Comparison of ENCODE assay signal across 14 mouse cellular contexts in genomic region chr13:75738957-75739356, GRCm38 (mm10). TPM values are rescaled to one million over a fixed set of nuclear protein-coding genes. Genes with fewer than 3 reads are reported as not detected.
DNase-seq lines count a peak whose midpoint lies in the region; ATAC-seq and TF ChIP-seq lines count a peak whose summit lies in the region.
"Had no signal": no experiment of that assay in that cellular context is flagged by ENCODE, and none has a peak within 500 bp of the region (broad histone marks: within the 10 kb centered on the region; RNA-seq: fewer than 3 reads in every experiment).

No protein-coding gene starts in this region.

- no peak overlapping the region for H3K4me3 ChIP-seq in kidney, embryonic 14.5 days (ENCODE audit: low read length)
- H3K4me3 ChIP-seq in bone marrow macrophage, adult 2 months (ENCODE audit: insufficient read depth, low read length), result peak overlapping the region; percentile 9; the same call in 1 of the 2 replicates
- no peak overlapping the region for H3K4me3 ChIP-seq in myocyte
- H3K4me3 ChIP-seq: embryonic facial prominence, embryonic 10.5 days; heart, embryonic 15.5 days; limb, embryonic 15.5 days had no signal

- H3K27me3 ChIP-seq in kidney, embryonic 14.5 days (ENCODE audit: control insufficient read depth, insufficient read depth, low read length), result no peaks in the 10 kb centered on the region
- no peaks in the 10 kb centered on the region for H3K27me3 ChIP-seq in myocyte (ENCODE audit: control insufficient read depth, insufficient read depth, insufficient read length)
- H3K27me3 ChIP-seq: heart, embryonic 15.5 days; limb, embryonic 15.5 days had no signal

- DNase-seq in kidney, postnatal 36 days, result no peak
- peak; percentile 70 for DNase-seq in liver
- no peak for DNase-seq in embryo, embryonic 10.5 days (ENCODE audit: low spot score)
- no peak for DNase-seq in B cell, adult 2 months
- DNase-seq in kidney, postnatal 14 days, result no peak
- DNase-seq: forebrain, postnatal 0 days; kidney, adult 9 months; layer of hippocampus, postnatal 36 days had no signal

- 0 out of 2 replicates have a peak, but pooled peaks cover 5% of the 10 kb centered on the region for H3K4me1 ChIP-seq in kidney, embryonic 14.5 days (ENCODE audit: control insufficient read depth, insufficient read depth, low read length)
- H3K4me1 ChIP-seq in bone marrow macrophage, adult 2 months (ENCODE audit: control insufficient read depth, insufficient read depth, low read length), result peaks cover 40% of the 10 kb centered on the region

- no peak overlapping the region for H3K9ac ChIP-seq in kidney, embryonic 14.5 days (ENCODE audit: low read depth, low read length)
- H3K9ac ChIP-seq: forebrain, postnatal 0 days; heart, embryonic 15.5 days; limb, embryonic 15.5 days had no signal

- TF ChIP-seq CTCF in bone marrow macrophage, adult 2 months (IDR thresholded peaks at IDR 0.05; ENCODE audit: low read depth, low read length), result no peak

- no peak overlapping the region for H3K4me2 ChIP-seq in kidney, embryonic 14.5 days (replicated peaks; ENCODE audit: low read depth, low read length)
- H3K4me2 ChIP-seq in myocyte (ENCODE audit: low read depth), result peak overlapping the region; percentile 39
- H3K4me2 ChIP-seq: heart, embryonic 15.5 days; limb, embryonic 15.5 days had no signal

- H3K27ac ChIP-seq in kidney, embryonic 14.5 days (ENCODE audit: low read depth, low read length), result no peak overlapping the region
- H3K27ac ChIP-seq in bone marrow macrophage, adult 2 months (ENCODE audit: insufficient read depth, low read depth, low read length), result peak overlapping the region; percentile 39
- H3K27ac ChIP-seq: embryonic facial prominence, embryonic 10.5 days; heart, embryonic 15.5 days; limb, embryonic 15.5 days had no signal

- peaks cover 12% of the 10 kb centered on the region for H3K79me2 ChIP-seq in myocyte (ENCODE audit: control insufficient read depth, insufficient read depth)

- WGBS in kidney, embryonic 14.5 days, result 34% methylated on average over 3 of the region's 3 CpGs

- no peaks in the 10 kb centered on the region for H3K36me3 ChIP-seq in kidney, embryonic 14.5 days (ENCODE audit: control insufficient read depth, insufficient read depth, low read length)
- no peaks in the 10 kb centered on the region for H3K36me3 ChIP-seq in myocyte (ENCODE audit: control insufficient read depth, insufficient read depth)
- H3K36me3 ChIP-seq: embryonic facial prominence, embryonic 10.5 days; heart, embryonic 15.5 days; limb, embryonic 15.5 days had no signal

- H3K9me3 ChIP-seq in kidney, embryonic 14.5 days (ENCODE audit: control insufficient read depth, low read length), result no peaks in the 10 kb centered on the region
- H3K9me3 ChIP-seq: embryonic facial prominence, embryonic 10.5 days; heart, embryonic 15.5 days; limb, embryonic 15.5 days had no signal

- ATAC-seq in kidney, embryonic 14.5 days (ENCODE audit: low FRiP score, low TSS enrichment), result peak; percentile 57
- ATAC-seq: forebrain, postnatal 0 days had no signal

- no peak overlapping the region for H3ac ChIP-seq in myocyte (ENCODE audit: control insufficient read depth, insufficient read length)

- TF ChIP-seq POLR2A in bone marrow macrophage, adult 2 months (IDR thresholded peaks at IDR 0.05; ENCODE audit: borderline replicate concordance, low read depth, low read length), result no peak
- TF ChIP-seq POLR2A in myocyte (IDR thresholded peaks at IDR 0.05; ENCODE audit: insufficient read length, low read depth), result no peak

TF ChIP-seq in myocyte, 11 proteins besides CTCF, POLR2A, EP300 and RAD21:
- TF ChIP-seq TCF3 (IDR thresholded peaks at IDR 0.05; ENCODE audit: insufficient read length, low read depth) (no peak), MYOG (IDR thresholded peaks at IDR 0.05; ENCODE audit: control insufficient read depth in 1 of 3, insufficient read depth in 1 of 3, insufficient read length in 2 of 3, low read depth in 2 of 3) (no peak), MYOD1 (IDR thresholded peaks at IDR 0.05; ENCODE audit: control insufficient read depth in 1 of 3, insufficient read length in 2 of 3, low read depth in 2 of 3) (no peak), REST (IDR thresholded peaks at IDR 0.05; ENCODE audit: insufficient read depth, insufficient read length) (no peak), MAX (IDR thresholded peaks at IDR 0.05; ENCODE audit: low read depth) (no peak), POLR2AphosphoS2 (IDR thresholded peaks at IDR 0.05; ENCODE audit: insufficient read length, low read depth) (no peak), SRF (IDR thresholded peaks at IDR 0.05; ENCODE audit: control insufficient read depth, insufficient read length, low read depth) (no peak), E2F4 (IDR thresholded peaks at IDR 0.05; ENCODE audit: insufficient read depth) (no peak), TCF12 (IDR thresholded peaks at IDR 0.05; ENCODE audit: insufficient read depth, poor library complexity, severe bottlenecking) (no peak), USF1 (IDR thresholded peaks at IDR 0.05; ENCODE audit: low read depth) (no peak), CEBPB (IDR thresholded peaks at IDR 0.05; ENCODE audit: insufficient read depth, poor library complexity, severe bottlenecking) (no peak)

RNA-seq across cellular contexts. Expression of gene Ell2, which starts 32.4 kb away (rescaled TPM):
- polyA plus RNA-seq in kidney, embryonic 14.5 days (2014; fragmentation: Nextera tagmentation; extraction: Ambion mirVana), result 2.9 and 3.9 TPM in 2 replicates
- 34.7 and 37.3 TPM in 2 replicates for polyA plus RNA-seq in bone marrow macrophage, adult 2 months (2012; ENCODE audit: insufficient read depth, insufficient read length, missing spikeins)
- 5.1 TPM for polyA plus RNA-seq in myocyte (2012; fragmentation: generic; extraction: Trizol)
